Mouse (Mus musculus): Measurements from ENCODE around the gene Kctd6.

DNA sequence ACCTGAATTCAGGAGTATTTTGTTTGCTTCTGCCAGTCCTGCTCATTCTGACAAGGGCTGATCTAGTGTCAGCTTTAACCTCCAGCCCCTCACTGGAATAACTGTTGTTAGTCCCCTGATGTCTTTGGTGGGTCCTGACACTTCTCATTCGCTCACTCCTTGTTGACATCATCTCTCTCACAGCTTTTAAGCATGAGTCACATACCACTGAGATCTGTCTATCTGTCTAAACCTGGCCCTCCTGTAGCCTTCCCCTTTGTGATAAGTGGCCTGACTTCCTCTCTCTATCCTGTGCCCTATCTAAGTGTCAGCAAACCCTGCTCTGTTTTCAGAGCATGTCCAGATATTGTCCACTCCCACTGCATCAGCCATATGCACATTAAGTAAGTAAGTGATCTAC lies 19.3 kb downstream of the Kctd6 start:
- no peak for TF ChIP-seq CTCF (IDR thresholded peaks at IDR 0.05; ENCODE audit: low read depth)
- TF ChIP-seq EP300 (IDR thresholded peaks at IDR 0.05; ENCODE audit: low read depth), result peak; percentile 69; the same call in 1 of the 2 replicates
